9 mouse cellular contexts compared by ENCODE assay signal in genomic region chr15:99113396-99113975, GRCm38 (mm10). TPM values are rescaled to one million over a fixed set of nuclear protein-coding genes. Genes with fewer than 3 reads are reported as not detected.
DNase-seq lines count a peak whose midpoint lies in the region; ATAC-seq lines count a peak whose summit lies in the region.
"Had no signal": no experiment of that assay in that cellular context is flagged by ENCODE, and none has a peak within 500 bp of the region (broad histone marks: within the 10 kb centered on the region; RNA-seq: fewer than 3 reads in every experiment).

No protein-coding gene starts in this region.

- peak overlapping the region; percentile 47 for H3K4me2 ChIP-seq in kidney, embryonic 15.5 days
- 0 out of 2 replicates have a peak overlapping the region, but pooled peaks have one; percentile 29 for H3K4me2 ChIP-seq in stomach, embryonic 16.5 days (ENCODE audit: low read depth, low read length)

- no peaks in the 10 kb centered on the region for H3K9me3 ChIP-seq in kidney, embryonic 15.5 days (replicated peaks)
- H3K9me3 ChIP-seq in stomach, embryonic 16.5 days (replicated peaks; ENCODE audit: control insufficient read depth, low read length): no peaks in the 10 kb centered on the region

- no peak overlapping the region for H3K27ac ChIP-seq in kidney, embryonic 15.5 days
- H3K27ac ChIP-seq in stomach, embryonic 16.5 days (ENCODE audit: low read length): no peak overlapping the region

- no peak for ATAC-seq in kidney, embryonic 15.5 days (replicated peaks; ENCODE audit: low FRiP score)
- ATAC-seq in stomach, embryonic 16.5 days (ENCODE audit: insufficient read depth, low FRiP score): no peak
- no peak for ATAC-seq in erythroid progenitor cell, adult 5-6 weeks (replicated peaks; ENCODE audit: low FRiP score, poor library complexity, severe bottlenecking)

- H3K4me3 ChIP-seq in kidney, embryonic 15.5 days (replicated peaks): peak overlapping the region; percentile 17; the same call in 1 of the 2 replicates
- no peak overlapping the region; the same call in 1 of the 2 replicates for H3K4me3 ChIP-seq in stomach, embryonic 16.5 days (replicated peaks; ENCODE audit: low read length)

- H3K4me1 ChIP-seq in kidney, embryonic 15.5 days: peaks cover 14% of the 10 kb centered on the region
- no peaks in the 10 kb centered on the region for H3K4me1 ChIP-seq in stomach, embryonic 16.5 days (ENCODE audit: control insufficient read depth, insufficient read depth, low read length)

- H3K27me3 ChIP-seq in kidney, embryonic 15.5 days: no peaks in the 10 kb centered on the region
- H3K27me3 ChIP-seq in stomach, embryonic 16.5 days (ENCODE audit: control insufficient read depth, insufficient read depth, low read length): no peaks in the 10 kb centered on the region

- DNase-seq in heart, adult 11 months: peak; percentile 83
- DNase-seq in heart, adult 8-10 months (ENCODE audit: low spot score): no peak
- peak; percentile 21 for DNase-seq in thymus, postnatal 25 days
- DNase-seq in thymus, postnatal 36 days: no peak
- DNase-seq in right cerebral cortex, postnatal 25 days: no peak

- WGBS in kidney, embryonic 15.5 days: 5% methylated on average over 9 of the region's 9 CpGs
- WGBS in stomach, embryonic 16.5 days: 9% methylated on average over 9 of the region's 9 CpGs

- H3K36me3 ChIP-seq in kidney, embryonic 15.5 days: no peaks in the 10 kb centered on the region
- no peaks in the 10 kb centered on the region for H3K36me3 ChIP-seq in stomach, embryonic 16.5 days (ENCODE audit: control insufficient read depth, insufficient read depth, low read length)

- no peak overlapping the region for H3K9ac ChIP-seq in kidney, embryonic 15.5 days
- H3K9ac ChIP-seq in stomach, embryonic 16.5 days (ENCODE audit: low read length): no peak overlapping the region

RNA-seq across cellular contexts. Expression of gene Spats2, which starts 12.2 kb away (rescaled TPM):
- 1 to 10 TPM; 4.3 to 7.9 (median 7.2) TPM for total RNA-seq in heart, adult 8-10 months (2022)
- polyA plus RNA-seq in kidney, embryonic 15.5 days (2015; fragmentation: Nextera tagmentation; extraction: Ambion mirVana): 47.1 and 50.5 TPM in 2 replicates
- 18.3 and 20.2 TPM in 2 replicates for polyA plus RNA-seq in stomach, embryonic 16.5 days (2015; fragmentation: Nextera tagmentation; extraction: Ambion mirVana)
- total RNA-seq in erythroid progenitor cell, adult 5-6 weeks (2015; ENCODE audit: low replicate concordance): not detected in 2 replicates
- total RNA-seq in erythroid progenitor cell, adult 5-6 weeks (2017; ENCODE audit: low replicate concordance): 0.51 TPM in 1 of 2 replicates, not detected in the other

RNA-seq across cellular contexts. Expression of gene Dnajc22, which starts 20.5 kb away (rescaled TPM):
- 1 to 10 TPM in 1 of 4 experiments, under 1 TPM in 3; 0.38 to 1.2 (median 0.91) TPM for total RNA-seq in heart, adult 8-10 months (2022)
- 8.6 and 8.8 TPM in 2 replicates for polyA plus RNA-seq in kidney, embryonic 15.5 days (2015; fragmentation: Nextera tagmentation; extraction: Ambion mirVana)
- 14.1 TPM in 2 replicates for polyA plus RNA-seq in stomach, embryonic 16.5 days (2015; fragmentation: Nextera tagmentation; extraction: Ambion mirVana)
- not detected in 2 replicates for total RNA-seq in erythroid progenitor cell, adult 5-6 weeks (2015; ENCODE audit: low replicate concordance)
- total RNA-seq in erythroid progenitor cell, adult 5-6 weeks (2017; ENCODE audit: low replicate concordance): not detected in 2 replicates

RNA-seq across cellular contexts. Expression of gene C1ql4, which starts 25.9 kb away (rescaled TPM):
- not detected for total RNA-seq in heart, adult 8-10 months (2022)
- polyA plus RNA-seq in kidney, embryonic 15.5 days (2015; fragmentation: Nextera tagmentation; extraction: Ambion mirVana): 0.72 and 1.1 TPM in 2 replicates
- polyA plus RNA-seq in stomach, embryonic 16.5 days (2015; fragmentation: Nextera tagmentation; extraction: Ambion mirVana): not detected in 2 replicates
- total RNA-seq in erythroid progenitor cell, adult 5-6 weeks (2015; ENCODE audit: low replicate concordance): not detected in 2 replicates
- total RNA-seq in erythroid progenitor cell, adult 5-6 weeks (2017; ENCODE audit: low replicate concordance): not detected in 2 replicates
- polyA plus RNA-seq: spleen, adult 2 months had no signal

RNA-seq across cellular contexts. Expression of gene Troap, which starts 39.1 kb away (rescaled TPM):
- under 1 TPM in 2 of 4 experiments, not detected in 2; 0.22 to 0.35 TPM for total RNA-seq in heart, adult 8-10 months (2022)
- 33.8 and 39.4 TPM in 2 replicates for polyA plus RNA-seq in kidney, embryonic 15.5 days (2015; fragmentation: Nextera tagmentation; extraction: Ambion mirVana)
- 25.6 and 26.4 TPM in 2 replicates for polyA plus RNA-seq in stomach, embryonic 16.5 days (2015; fragmentation: Nextera tagmentation; extraction: Ambion mirVana)
- 152 and 157 TPM in 2 replicates for total RNA-seq in erythroid progenitor cell, adult 5-6 weeks (2015; ENCODE audit: low replicate concordance)
- 126 and 180 TPM in 2 replicates for total RNA-seq in erythroid progenitor cell, adult 5-6 weeks (2017; ENCODE audit: low replicate concordance)

RNA-seq across cellular contexts. Expression of gene Prph, which starts 58.5 kb away (rescaled TPM):
- total RNA-seq in heart, adult 8-10 months (2022): 1 to 10 TPM in 1 of 4 experiments, under 1 TPM in 3; 0.16 to 1.4 (median 0.47) TPM
- 5.9 and 12.6 TPM in 2 replicates for polyA plus RNA-seq in kidney, embryonic 15.5 days (2015; fragmentation: Nextera tagmentation; extraction: Ambion mirVana)
- 24.4 and 25.4 TPM in 2 replicates for polyA plus RNA-seq in stomach, embryonic 16.5 days (2015; fragmentation: Nextera tagmentation; extraction: Ambion mirVana)
- not detected in 2 replicates for total RNA-seq in erythroid progenitor cell, adult 5-6 weeks (2015; ENCODE audit: low replicate concordance)
- total RNA-seq in erythroid progenitor cell, adult 5-6 weeks (2017; ENCODE audit: low replicate concordance): not detected in 2 replicates

Comparison
In these comparisons a context has a peak if more than half of its experiments do, and no peak if none do; other contexts are left out.
1. DNase-seq: peak in heart, adult 11 months (single experiment) and thymus, postnatal 25 days (single experiment); none in heart, adult 8-10 months (single experiment), thymus, postnatal 36 days (0 of 2) and right cerebral cortex, postnatal 25 days (single experiment).